Mouse (Mus musculus) C2C12 (cell line): ENCODE measurements around the gene Rarres2. TPM values are rescaled to one million over a fixed set of nuclear protein-coding genes. Genes with fewer than 3 reads are reported as not detected.

Experiments used
- H3K27me3 ChIP-seq: one replicate; pipeline ENCODE4 v1.6.1; 2011; ENCODE audit not compliant: control insufficient read depth, insufficient read depth, insufficient read length
- H3K36me3 ChIP-seq: one replicate; pipeline ENCODE4 v1.6.1; 2011; ENCODE audit not compliant: control insufficient read depth, insufficient read depth
- H3K4me3 ChIP-seq: one replicate; pipeline ENCODE4 v1.5.1; 2011; ENCODE audit warnings: mild to moderate bottlenecking, control low read depth; ENCODE audit not compliant: poor library complexity, insufficient read depth, severe bottlenecking
- H3K79me2 ChIP-seq: one replicate; pipeline ENCODE4 v1.6.1; 2011; ENCODE audit not compliant: control insufficient read depth, insufficient read depth
- H3K79me3 ChIP-seq: one replicate; pipeline ENCODE4 v1.6.1; 2011; ENCODE audit warnings: low read depth, control low read depth
- H3ac ChIP-seq: one replicate; pipeline ENCODE3; 2011; ENCODE audit warnings: low read depth; ENCODE audit not compliant: control insufficient read depth, insufficient read length
- CEBPB ChIP-seq: IDR thresholded peaks from one replicate; pipeline ENCODE4 v1.6.1; 2011; ENCODE audit warnings: low read depth, mild to moderate bottlenecking, control low read depth, moderate library complexity
- CTCF ChIP-seq: IDR thresholded peaks from one replicate; pipeline ENCODE4 v1.5.1; 2011; ENCODE audit not compliant: control insufficient read depth, insufficient read depth, insufficient read length
- FOSL1 ChIP-seq: IDR thresholded peaks from one replicate; pipeline ENCODE4 v1.8.0; 2011; ENCODE audit warnings: mild to moderate bottlenecking, low read length; ENCODE audit not compliant: poor library complexity, insufficient read depth, severe bottlenecking
- MAX ChIP-seq: IDR thresholded peaks from one replicate; pipeline ENCODE4 v1.6.1; 2011; ENCODE audit warnings: mild to moderate bottlenecking, control low read depth
- MYOD1 ChIP-seq: IDR thresholded peaks from one replicate; pipeline ENCODE4 v1.6.1; 2011; ENCODE audit warnings: low read depth; ENCODE audit not compliant: control insufficient read depth, insufficient read length
- MYOG ChIP-seq: IDR thresholded peaks from one replicate; pipeline ENCODE4 v1.6.1; 2011; ENCODE audit not compliant: control insufficient read depth, insufficient read length; ENCODE audit errors: extremely low read depth
- USF1 ChIP-seq: IDR thresholded peaks from one replicate; pipeline ENCODE4 v1.6.1; 2011; ENCODE audit warnings: low read depth, mild to moderate bottlenecking, control low read depth, moderate library complexity
- polyA plus RNA-seq: library from polyadenylated mRNA; unstranded; fragments of >200 nt; fragmentation: generic; extraction: Trizol; gene quantifications from one replicate; pipeline ENCODE4 v1.2.1, GENCODE M21; 2012; ENCODE audit warnings: missing spikeins

Gene Rarres2
- polyA plus RNA-seq, 1 experiment: 0.08 TPM

- peaks cover 3% of the 10 kb centered on the region for H3K27me3 ChIP-seq
Observed at GRCm38 (mm10) chr6:48566312-48566711, 6.3 kb downstream of the Rarres2 start.

GRCm38 (mm10) chr6:48565693-48566310, 6.8 kb downstream of the Rarres2 start:
- no peak overlapping the region for H3K4me3 ChIP-seq
- H3K79me3 ChIP-seq: no peaks in the 10 kb centered on the region
- H3ac ChIP-seq: no peak overlapping the region
- no peak for TF ChIP-seq CEBPB
- TF ChIP-seq MYOG: no peak
- no peak for TF ChIP-seq USF1
- no peak for TF ChIP-seq CTCF
- TF ChIP-seq MYOD1: no peak
- TF ChIP-seq FOSL1: no peak
- no peak for TF ChIP-seq MAX
- H3K79me2 ChIP-seq: no peaks in the 10 kb centered on the region
- peaks cover under 1% of the 10 kb centered on the region for H3K27me3 ChIP-seq
- H3K36me3 ChIP-seq: no peaks in the 10 kb centered on the region

More at GRCm38 (mm10) chr6:48566312-48566711, 6.3 kb downstream of the Rarres2 start:
- no peaks in the 10 kb centered on the region for H3K79me2 ChIP-seq
- H3K79me3 ChIP-seq: no peaks in the 10 kb centered on the region
- no peak overlapping the region for H3ac ChIP-seq
- H3K4me3 ChIP-seq: no peak overlapping the region
- no peaks in the 10 kb centered on the region for H3K36me3 ChIP-seq
- TF ChIP-seq MYOG: no peak
- no peak for TF ChIP-seq MAX
- no peak for TF ChIP-seq CTCF
- no peak for TF ChIP-seq FOSL1
- TF ChIP-seq CEBPB: no peak
- TF ChIP-seq MYOD1: no peak
- TF ChIP-seq USF1: no peak

GRCm38 (mm10) chr6:48555956-48556355, 16.6 kb downstream of the Rarres2 start:
- H3ac ChIP-seq: no peak overlapping the region
- H3K79me3 ChIP-seq: no peaks in the 10 kb centered on the region
- no peak overlapping the region for H3K4me3 ChIP-seq
- no peaks in the 10 kb centered on the region for H3K27me3 ChIP-seq
- H3K79me2 ChIP-seq: no peaks in the 10 kb centered on the region
- no peaks in the 10 kb centered on the region for H3K36me3 ChIP-seq
- no peak for TF ChIP-seq FOSL1
- no peak for TF ChIP-seq MAX
- TF ChIP-seq USF1: no peak
- no peak for TF ChIP-seq MYOG
- TF ChIP-seq CEBPB: no peak
- no peak for TF ChIP-seq CTCF
- TF ChIP-seq MYOD1: no peak

- Histone ChIP-seq H3K4me3 (peak overlapping the region; percentile 22), H3K79me2 (no peaks in the 10 kb centered on the region), H3K27me3 (no peaks in the 10 kb centered on the region), H3K36me3 (no peaks in the 10 kb centered on the region), H3K79me3 (no peaks in the 10 kb centered on the region), H3ac (no peak overlapping the region)
- no peak for TF ChIP-seq MAX
- no peak for TF ChIP-seq USF1
- no peak for TF ChIP-seq FOSL1
- TF ChIP-seq CEBPB: no peak
- no peak for TF ChIP-seq MYOG
- TF ChIP-seq MYOD1: no peak
- TF ChIP-seq CTCF: no peak
Observed at GRCm38 (mm10) chr6:48555104-48555890, 17.3 kb downstream of the Rarres2 start.

- H3K36me3 ChIP-seq: no peaks in the 10 kb centered on the region
- TF ChIP-seq CEBPB (peak; percentile 56), FOSL1 (no peak), MAX (no peak), MYOD1 (no peak), USF1 (no peak)
Observed at GRCm38 (mm10) chr6:48554280-48555103, 18.1 kb downstream of the Rarres2 start, which contains the start of gene Lrrc61. Gene Lrrc61 (plus strand): TSS chr6:48554796.

More at GRCm38 (mm10) chr6:48554280-48555103, 18.1 kb downstream of the Rarres2 start, which contains the start of gene Lrrc61:
- no peaks in the 10 kb centered on the region for H3K79me2 ChIP-seq
- peak within 1 kb of the TSS; percentile 22 for H3K4me3 ChIP-seq
- peak within 1 kb of the TSS; percentile 31 for H3ac ChIP-seq
- no peaks in the 10 kb centered on the region for H3K79me3 ChIP-seq
- no peaks in the 10 kb centered on the region for H3K27me3 ChIP-seq
